Mouse (Mus musculus) MEL-GATA-1-ER (cell line): ENCODE data around the gene Gabbr2.
A peak's percentile ranks its signal among the peaks of the same experiment; 100 is the strongest.

Experiments
- DNase-seq: peaks from one replicate; pipeline ENCODE4 v3.0.0-alpha.2; 2012; ENCODE audit warnings: low read depth; ENCODE audit errors: extremely low read depth

The Gabbr2 gene

DNA sequence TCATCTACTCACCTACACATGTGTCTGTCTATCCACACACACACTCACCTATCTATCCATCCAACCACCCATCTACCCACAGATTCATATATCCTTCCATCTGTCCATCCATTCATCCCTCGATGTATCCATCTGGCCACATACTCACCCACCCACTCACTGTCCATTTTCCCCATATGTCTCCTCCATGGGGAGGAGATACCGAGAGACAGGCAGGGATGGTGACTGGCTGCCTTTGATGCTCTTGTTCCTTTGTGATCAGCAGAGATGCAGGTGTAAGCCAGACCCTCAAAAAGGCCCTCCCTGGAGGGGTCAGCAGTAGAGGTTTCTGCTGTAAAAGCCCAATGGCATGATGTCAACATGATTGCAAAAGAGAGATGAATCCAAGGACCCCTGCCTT is 221.0 kb downstream of the Gabbr2 start:
- DNase-seq: no peak

DNA sequence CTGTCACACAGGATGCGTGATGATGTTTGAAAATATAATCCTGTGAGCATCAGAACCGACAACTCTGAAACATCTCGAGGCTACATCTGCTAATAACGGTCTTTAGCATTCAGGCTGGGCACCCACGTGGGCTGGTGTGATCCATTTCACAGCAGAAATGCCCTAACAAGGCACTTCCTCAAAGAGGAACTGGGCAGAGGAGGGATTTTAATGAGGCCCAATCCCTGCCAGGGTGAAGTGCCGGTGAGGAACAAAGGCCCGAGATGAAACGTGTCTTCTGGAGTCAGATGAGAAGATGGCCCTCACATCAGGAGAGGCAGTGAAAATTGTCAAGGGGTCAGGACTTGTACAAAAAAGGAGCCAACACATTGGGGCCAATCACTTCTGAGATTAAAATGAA is 221.6 kb downstream of the Gabbr2 start:
- DNase-seq: no peak

DNA sequence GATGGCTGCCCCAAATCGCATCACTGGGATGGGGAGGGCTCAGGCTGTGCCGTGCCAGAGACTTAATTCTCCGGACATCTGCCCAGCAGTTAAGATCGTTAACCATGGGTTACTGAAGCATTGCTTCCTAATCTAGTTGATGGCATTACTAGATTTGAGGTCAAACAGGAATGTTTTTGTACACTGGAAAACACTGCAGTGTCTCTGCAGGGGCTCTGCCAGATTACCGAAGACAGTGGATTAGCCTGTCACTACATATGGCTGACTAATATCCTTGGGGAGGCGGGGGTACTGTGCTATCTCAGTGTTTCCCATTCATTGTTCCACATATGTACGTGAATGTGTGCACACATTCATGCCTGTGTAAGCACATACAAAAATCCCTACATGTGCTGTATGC is 225.3 kb downstream of the Gabbr2 start:
- no peak for DNase-seq

DNA sequence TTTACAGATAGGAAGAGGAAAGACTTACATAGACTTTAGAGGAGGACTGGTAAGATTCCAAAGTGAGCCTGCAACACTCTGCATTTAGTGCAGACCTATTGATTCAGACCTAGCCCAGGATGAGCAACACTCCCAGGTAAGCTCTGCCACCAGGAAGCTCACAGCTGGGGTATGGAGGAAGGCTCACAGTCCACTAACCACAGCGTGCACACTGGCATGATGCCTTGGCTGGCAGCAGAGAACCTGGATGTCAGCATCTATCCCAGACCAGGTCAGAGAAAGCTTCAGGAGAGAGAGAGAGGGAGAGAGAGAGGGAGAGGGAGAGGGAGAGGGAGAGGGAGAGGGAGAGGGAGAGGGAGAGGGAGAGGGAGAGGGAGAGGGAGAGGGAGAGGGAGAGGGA is 231.8 kb downstream of the Gabbr2 start:
- no peak for DNase-seq

DNA sequence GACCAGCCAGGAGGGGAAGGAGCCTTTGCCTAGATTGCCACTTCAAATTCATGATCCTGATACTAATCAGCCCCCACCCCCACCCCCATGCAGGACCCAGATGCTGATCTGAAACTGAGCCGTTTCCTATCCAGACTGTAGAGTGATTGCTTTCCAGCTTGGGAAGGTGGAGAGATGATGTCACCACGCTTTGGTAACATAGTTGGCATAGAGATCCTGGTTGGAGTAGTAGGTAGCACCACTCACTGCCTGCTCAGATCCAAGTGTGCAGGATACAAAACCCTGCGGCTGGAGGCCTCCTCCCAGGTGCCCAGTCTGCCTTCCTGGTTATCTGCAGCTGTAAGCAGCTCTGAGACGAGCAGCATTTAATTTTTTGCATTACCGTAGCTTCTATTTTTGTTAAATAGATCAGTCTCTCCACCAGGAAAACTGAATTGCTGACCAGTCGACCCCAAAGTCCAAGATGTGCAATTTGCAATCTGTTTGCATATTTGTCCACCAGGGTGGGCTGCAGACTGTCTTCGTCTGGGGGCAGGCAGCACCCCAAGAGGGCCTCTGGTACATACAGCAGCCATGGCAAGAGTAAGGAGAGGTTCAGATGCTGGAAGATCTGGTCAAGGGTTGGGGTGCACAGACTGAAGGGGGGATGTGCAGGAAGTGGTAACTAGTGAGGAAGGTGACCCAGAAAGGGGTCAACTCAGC is 233.2 kb downstream of the Gabbr2 start:
- no peak for DNase-seq

DNA sequence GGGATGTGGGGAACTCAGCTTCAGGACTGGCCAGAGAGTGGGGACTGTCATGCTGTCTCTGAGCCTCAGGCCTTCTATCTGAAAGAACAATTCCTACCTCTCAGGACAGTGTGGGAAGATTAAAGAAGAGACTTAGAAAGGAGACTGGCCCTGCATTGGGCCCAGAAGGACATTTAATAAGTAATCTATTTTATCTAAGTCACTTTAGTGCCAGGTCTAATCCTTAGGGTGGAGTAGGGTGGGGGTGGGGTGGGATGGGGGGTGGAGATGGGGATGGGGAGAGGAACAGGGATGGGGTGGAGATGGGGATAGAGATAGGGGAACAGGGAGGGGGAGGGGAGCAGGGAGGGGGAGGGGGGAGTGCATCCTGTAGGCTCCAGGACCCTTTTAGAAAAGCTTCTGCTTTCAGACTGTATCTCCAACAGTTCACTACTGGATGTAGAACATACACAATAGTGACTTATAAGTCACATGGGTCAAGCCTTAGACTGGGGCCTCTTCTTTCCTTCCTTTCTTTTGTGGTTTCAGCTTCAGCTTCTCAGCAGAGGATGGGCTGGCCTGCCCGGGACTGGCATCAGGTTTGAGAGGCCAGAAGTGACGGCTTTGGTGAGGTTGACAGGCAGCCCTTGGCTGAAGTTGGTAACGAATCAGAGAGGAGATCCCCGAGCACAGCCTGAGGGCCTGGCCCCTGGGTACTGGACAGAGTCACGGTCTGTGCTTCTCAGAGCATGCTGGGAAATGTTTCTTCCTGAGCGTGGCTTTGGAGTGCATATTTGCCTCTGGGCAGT is 237.1 kb downstream of the Gabbr2 start:
- DNase-seq: no peak

DNA sequence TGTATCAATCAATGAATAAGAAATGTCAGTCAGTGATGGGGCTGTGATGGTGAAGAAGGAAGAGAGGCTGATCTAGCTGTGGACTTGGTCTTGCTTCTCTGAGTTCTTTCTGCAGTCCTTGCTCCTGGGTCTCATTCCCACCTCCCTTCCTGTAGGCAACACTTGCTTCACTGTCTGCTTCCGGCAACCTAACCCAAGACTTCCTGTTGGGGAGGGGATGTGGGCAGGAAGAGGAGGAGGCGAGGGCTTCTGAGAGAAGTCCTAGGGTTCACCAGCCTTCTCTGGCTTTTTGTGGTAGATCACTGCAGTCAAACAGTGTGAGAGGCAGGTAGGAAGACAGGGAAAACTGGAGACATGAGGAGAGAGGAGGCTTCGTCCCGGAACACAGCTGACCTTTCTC is 239.4 kb downstream of the Gabbr2 start:
- no peak for DNase-seq

DNA sequence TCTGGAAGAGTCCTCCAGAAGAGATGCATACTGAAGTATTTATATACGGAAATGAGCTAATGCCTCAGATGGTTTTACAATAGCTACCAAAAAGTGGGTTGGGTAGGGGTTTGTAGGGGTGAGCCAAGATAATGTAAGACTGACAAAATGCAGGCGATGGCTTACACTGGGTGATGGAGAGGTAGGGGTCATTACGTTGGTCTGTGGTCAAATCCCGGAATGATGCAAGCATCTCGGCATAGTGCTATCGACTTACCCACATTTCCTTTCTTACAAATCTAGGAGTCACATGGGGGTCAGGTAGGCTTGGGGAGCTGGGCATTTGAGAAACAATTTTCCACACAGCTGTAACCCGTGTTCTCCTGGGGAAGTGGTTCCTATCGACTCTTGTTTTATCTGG is 242.7 kb downstream of the Gabbr2 start:
- DNase-seq: no peak

DNA sequence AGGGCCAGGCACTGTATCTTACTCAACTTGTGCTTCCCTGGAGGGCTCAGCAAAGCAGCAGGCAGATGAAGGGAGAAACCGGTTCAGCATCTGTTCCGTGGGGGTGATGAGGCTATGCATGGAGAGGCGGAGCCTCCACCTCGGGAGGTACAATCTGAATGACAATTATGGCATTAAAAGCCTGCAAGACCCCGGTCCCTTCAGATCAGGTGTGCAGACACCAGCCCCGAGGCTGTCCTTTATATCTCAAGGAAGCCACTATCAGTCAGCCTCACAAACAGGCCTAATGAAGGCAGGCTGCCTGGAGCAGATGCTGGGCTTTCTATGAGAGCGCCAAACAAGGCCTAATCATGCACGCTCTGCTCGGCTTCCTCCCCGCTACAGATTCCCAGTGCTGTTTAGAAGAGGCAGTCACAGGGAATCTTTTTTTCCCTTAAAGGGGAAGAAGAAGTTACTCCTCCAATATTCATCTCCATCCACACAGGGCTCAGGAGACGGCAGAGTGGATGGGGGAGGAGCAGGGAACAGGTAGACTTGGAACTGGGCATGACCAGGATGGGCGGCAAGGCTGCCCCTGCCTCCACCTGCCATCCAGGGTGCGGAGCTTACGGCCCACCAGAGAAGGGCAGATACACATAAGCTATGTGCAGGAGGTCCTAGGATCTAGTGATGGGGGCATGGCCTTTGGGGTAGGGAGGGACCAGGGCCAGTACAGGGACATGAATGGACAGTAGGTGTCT is 244.5 kb downstream of the Gabbr2 start:
- no peak for DNase-seq

DNA sequence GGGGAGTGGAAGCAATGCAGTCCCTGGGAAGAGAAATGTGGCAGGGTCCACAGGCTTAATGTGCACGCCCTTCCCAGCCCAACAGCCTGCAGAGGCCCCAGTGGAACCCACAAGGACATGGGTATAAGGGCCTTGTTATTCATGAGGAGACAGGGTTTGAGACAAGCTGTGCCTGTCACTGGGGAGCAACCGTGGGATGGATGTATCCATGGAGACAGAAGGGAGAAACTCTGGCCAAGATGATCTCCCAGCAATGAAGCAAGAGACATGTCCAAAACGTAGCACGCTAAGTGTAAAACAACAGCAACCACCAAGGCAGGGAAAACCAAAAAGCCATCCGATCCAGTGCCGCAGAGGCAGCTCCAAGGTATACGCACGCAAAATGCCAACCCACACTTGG is 246.1 kb downstream of the Gabbr2 start:
- no peak for DNase-seq

DNA sequence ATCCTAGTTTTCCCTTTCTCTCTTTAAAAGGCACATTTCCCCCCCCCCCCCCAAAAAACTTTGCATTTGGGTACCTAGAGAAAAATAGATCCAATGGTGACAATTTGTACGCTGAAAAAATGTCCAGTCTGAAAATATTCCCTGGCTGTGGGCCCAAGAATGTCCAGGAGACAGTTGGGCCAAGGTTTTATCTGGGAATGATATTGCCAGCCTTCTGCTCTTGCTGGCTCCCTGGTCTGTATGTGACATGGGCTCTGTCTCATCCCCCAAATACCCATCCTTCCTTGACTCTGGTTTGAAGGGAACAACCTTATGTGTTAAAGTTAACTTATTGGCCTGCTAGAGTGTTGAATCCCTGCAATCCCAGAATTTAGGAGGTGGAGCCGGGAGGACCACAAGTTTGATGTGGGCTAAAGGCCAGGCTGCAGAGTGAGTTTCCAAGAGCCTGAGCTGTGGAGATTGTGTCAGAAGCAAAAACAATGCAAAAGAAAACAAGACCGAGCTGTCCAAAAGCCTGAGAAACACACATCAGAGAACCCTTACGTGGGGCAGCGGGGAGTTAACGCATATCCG is 247.0 kb downstream of the Gabbr2 start:
- no peak for DNase-seq

DNA sequence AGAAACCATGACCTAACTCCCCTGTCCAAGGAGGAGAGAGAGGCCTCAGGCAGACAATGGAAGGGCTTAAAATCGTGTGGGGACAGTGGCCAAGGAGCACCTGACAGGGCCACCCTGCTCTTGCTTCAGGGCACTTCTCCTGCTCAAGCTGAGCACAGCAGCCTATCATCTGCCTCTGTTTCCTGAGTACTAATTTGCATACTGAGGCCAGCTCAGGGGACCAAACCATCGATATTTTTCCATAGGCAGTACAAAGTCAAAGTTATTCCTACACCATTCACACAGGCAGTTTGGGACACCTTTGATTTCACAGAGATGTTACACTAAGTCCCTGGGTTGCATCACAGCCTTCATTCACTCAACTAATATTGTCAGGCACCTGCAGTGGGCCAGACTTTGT is 249.1 kb downstream of the Gabbr2 start:
- DNase-seq: no peak

DNA sequence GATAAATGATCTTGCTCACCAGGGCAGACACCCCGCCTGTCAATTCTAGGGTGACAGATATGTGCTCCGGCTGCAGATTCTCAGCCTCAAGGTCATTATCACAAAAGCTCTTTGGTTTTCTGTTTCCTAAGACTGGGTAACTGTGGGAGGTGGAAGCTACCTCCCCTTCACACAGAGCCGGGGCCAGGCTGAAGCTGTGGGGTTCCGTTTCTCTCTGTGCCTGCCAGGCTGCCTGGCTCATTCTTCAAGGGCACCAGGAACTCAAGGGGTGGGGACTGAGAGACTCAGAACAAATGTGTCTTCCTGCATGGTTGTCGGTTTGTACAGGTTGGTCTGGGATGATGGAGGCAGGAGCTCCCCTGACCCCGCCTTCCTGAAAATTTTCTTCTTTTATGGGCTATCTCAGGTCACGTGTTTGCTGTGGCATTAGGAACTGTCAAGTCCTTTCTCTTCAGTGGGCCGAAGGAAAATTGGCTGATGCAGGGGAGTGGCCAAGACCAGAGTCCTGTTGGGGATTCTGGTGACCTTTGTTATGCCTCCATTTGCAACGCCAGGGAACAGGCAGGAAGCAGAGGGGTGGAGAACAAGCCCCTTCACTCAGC is 254.7 kb downstream of the Gabbr2 start:
- no peak for DNase-seq

DNA sequence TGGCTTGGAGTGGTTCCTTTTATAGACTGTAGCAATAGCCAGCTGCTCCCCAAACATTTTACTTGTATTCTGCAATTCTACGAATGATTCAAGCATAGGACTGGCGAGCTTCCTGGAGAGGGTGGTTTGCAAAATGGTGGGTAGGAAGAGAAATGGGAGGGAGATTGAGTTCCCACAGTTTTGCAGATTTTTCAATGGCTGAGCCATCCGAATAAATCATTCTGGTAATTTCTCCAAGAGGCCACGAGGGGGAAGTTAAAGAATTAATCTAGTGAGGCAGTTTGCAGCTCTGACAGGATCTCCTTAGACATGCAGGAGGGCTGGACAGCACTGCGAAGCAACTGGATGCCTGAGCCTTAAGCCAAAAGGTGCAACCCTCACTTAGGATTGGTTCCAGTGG is 256.8 kb downstream of the Gabbr2 start:
- DNase-seq: no peak

DNA sequence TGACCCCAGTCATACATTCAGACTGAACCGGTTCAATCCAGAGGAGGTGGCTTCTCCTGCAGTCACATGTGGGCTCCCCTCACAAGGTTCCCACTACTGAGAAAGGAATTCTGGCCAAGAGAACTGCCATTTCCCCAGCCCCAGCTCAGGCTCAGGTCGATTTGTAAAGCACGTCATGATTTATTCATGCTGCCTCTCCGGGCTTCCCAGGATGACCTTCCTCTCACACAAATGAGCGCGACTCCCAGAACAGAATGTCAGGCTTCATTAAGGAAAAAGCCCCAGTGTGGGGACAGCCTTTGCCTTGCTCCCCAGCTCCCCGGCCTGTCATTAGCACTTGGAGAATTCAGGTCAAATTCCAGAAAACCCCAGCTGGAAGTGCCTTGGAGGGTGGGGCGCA is 260.1 kb downstream of the Gabbr2 start:
- no peak for DNase-seq

DNA sequence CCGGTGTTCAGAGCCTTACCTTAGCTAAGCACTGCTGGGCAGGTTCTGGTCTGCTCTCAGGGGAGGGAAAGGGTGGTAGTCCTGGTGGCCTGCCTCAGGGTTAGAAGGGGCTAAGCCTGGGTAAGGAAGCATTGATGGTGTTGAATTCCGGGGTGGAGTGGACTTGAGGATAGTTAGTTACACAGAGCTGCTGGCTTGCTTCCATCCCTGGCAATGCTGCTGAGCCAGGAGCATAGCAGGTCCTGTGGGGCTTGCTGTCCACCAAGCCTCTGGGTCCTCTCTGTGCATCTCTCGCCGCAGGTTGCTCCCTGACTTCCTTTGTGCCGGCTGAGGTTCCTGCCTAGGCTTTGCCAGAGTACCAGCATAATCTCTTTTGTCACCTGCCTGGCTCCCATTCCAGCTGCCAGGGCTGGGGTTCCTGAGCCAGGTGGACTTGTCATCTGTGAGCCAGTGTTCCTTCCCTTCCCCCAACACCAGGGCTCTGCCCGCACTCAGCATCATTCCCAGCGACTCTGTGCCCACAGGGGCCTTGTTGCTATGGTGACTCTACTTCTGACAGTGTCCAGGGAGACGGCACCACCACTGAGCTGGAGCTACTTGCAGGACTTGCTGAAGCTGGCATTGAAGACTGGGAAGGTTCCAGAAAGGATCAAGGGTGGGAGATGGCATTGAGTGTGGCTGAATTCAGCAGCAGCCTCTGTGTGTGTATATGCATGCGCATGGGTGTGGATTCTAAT is 262.2 kb downstream of the Gabbr2 start:
- DNase-seq: no peak

DNA sequence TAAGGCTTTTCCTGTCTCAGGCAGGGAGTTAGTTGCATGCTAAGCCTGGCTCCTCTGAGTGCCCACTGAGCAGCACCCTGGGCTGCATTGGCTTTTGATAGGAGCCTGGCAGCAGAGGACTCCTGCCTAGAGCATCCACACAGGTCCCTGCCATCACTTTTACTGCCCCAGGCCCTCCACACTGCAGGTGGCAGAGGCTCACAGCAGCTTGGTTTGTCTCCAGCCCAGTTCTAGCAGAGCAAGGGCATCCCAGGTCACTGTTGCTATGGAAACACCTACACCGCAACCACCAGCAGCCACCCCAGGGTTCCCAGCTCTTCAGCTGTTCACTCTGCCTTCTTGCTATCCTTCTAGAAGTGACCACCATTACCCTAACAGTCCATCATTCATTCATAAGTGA is 263.4 kb downstream of the Gabbr2 start:
- DNase-seq: no peak

DNA sequence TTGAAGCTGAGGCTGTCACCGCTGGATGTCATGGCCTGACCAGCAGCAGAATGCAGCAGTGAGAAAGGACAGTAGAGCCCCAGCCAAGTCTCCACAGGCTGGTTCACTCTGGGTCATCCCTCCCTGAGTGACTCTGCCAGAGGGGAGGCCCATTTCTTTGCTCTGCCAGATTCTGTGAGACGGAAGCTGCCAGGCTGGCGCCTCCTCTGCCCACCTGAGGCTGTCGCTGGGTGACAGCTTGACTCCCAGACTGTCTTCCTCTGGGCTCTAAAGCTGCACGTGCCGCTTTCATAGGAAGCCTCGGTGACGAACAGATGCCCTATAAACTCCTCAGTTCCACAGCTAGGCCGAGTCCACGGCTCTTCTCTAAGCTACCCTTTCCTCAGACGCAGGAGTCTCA is 264.5 kb downstream of the Gabbr2 start:
- DNase-seq: no peak

DNA sequence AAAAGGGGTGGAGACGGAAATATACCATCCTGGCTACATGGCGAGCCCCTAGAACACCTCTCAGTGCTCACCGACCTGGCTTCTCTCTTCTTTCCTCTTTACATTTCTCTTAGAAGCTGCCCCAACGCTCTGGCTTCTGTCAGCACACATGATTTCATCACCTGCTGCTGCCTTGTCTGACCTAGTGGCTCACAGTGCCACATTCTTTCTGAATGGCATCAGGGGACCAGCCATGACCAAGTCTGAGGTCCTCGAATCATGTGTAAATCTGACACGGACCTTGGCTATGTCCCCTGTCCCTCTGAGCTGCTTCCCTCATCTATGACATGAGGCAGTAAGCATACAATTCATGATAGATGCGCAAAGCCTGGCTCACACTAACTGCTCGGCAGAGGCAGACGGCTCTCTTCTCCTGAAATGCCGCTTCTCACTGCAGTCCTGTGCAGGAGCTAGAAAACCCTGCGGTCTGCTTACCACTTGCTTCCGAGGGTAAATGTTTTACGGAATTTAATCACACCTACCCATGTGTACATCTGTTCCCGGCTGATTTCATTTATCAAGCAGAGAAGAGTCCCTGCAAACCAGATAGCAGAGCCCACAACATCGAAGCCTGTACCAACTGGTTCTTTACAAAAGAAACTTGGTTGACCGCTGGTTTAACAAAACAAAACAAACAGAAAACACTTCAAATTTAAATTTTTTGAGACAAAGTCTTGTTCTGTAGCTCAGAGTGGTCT is 270.7 kb downstream of the Gabbr2 start:
- DNase-seq: peak; percentile 83

DNA sequence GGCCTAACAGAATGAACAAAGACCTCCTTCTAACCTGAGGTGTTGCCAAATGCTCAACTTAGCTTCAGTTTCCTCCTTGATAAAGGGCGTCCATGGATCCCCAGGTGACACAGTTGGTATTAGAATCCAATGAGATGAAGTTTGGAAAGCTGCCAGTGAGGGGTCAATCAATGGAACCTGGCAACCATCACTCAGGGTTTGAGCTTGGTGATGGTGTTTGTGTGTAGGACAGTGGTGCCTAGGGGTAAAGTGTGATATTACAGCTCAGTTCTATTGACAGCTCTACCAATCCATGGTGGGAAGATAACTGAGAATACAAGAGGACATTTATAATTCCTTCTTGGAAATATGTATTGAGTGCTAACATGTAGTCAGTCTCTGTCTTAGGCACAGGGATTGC is 271.6 kb downstream of the Gabbr2 start:
- no peak for DNase-seq
